Mouse (Mus musculus): ENCODE results near the gene Tet2. TPM values are rescaled to one million over a fixed set of nuclear protein-coding genes. Genes with fewer than 3 reads are reported as not detected.

Tet2 gene
- 70.8 to 79.1 TPM (median 73.5 TPM) in 4 replicates for total RNA-seq (2023; ENCODE audit: inconsistent age)

GRCm38 (mm10) chr3:133544551-133545303 lies at the start of gene Tet2:
Gene Tet2 (minus strand): TSS chr3:133545139.

Other genes starting within 250 kb of the Tet2 start
- 19.5 to 24.5 TPM (median 21.7 TPM) in 4 replicates for gene Ppa2, start 235.0 kb downstream of the Tet2 start, total RNA-seq (2023; ENCODE audit: inconsistent age)